Mouse (Mus musculus) embryonic facial prominence, embryonic 12.5 days (tissue): Measurements from ENCODE around the gene Pgap3. TPM values are rescaled to one million over a fixed set of nuclear protein-coding genes. Genes with fewer than 3 reads are reported as not detected.
A peak's percentile ranks its signal among the peaks of the same experiment; 100 is the strongest.

Source experiments
- ATAC-seq: fragments of 200-750 bp; cut with Nextera tagmentation; 2 replicates; pipeline ENCODE4 v1.8.0; 2017; ENCODE audit not compliant: insufficient number of reproducible peaks, insufficient read depth, low FRiP score, low TSS enrichment
- H3K27ac ChIP-seq: fragments of 300-500 bp; sonication (generic); 2 replicates; pipeline ENCODE4 v1.5.1; 2016; ENCODE audit warnings: mild to moderate bottlenecking
- H3K27me3 ChIP-seq: fragments of 300-500 bp; sonication (generic); 2 replicates; pipeline ENCODE4 v1.6.1; 2016; ENCODE audit warnings: mild to moderate bottlenecking, moderate library complexity
- H3K36me3 ChIP-seq: fragments of 300-500 bp; sonication (generic); 2 replicates; pipeline ENCODE4 v1.6.1; 2016; ENCODE audit warnings: mild to moderate bottlenecking
- H3K4me1 ChIP-seq: fragments of 300-500 bp; sonication (generic); 2 replicates; pipeline ENCODE4 v1.6.1; 2016
- H3K4me2 ChIP-seq: fragments of 300-500 bp; sonication (generic); replicated peaks from 2 replicates; pipeline ENCODE4 v1.6.1; 2016; ENCODE audit warnings: mild to moderate bottlenecking, moderate library complexity
- H3K4me3 ChIP-seq: fragments of 300-500 bp; sonication (generic); 2 replicates; pipeline ENCODE4 v1.5.1; 2016; ENCODE audit warnings: mild to moderate bottlenecking
- H3K9ac ChIP-seq: fragments of 300-500 bp; sonication (generic); 2 replicates; pipeline ENCODE4 v1.6.1; 2016; ENCODE audit warnings: mild to moderate bottlenecking, moderate library complexity
- H3K9me3 ChIP-seq: fragments of 300-500 bp; sonication (generic); 2 replicates; pipeline ENCODE4 v1.6.1; 2016; ENCODE audit warnings: mild to moderate bottlenecking, moderate library complexity
- WGBS: fragments of 180-500 bp; shearing (Covaris S2); methylation state at CpG from one replicate; pipeline ENCODE4 v1.1.7; 2016; 5-methylcytosine and 5-hydroxymethylcytosine counted together
- polyA plus RNA-seq: library from polyadenylated mRNA; unstranded; fragments of >200 nt; fragmentation: Nextera tagmentation; extraction: Ambion mirVana; gene quantifications from 2 replicates; pipeline ENCODE4 v1.2.1, GENCODE M21; 2016

Gene Pgap3
- polyA plus RNA-seq, 1 experiment from 2014 or later: 9.8 TPM

DNA sequence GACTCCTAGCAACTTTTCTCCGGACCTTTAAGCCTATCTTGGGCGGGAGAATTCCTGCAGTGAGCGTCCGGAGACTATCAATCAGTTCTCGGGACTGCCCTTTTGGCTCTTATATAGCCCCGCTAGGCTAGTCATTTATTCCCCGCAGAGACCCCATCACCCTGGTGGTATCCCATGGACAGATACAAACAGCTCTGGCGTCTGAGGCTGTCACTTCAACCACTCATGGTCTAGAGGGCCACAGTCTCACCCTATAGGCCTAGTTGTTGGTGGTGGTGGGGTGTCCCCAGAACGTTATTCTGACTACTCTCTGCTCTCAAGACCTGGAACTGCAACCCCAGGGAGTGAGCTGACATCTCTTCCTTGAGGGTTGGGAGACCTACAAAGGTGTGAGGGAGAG, 51.0 kb downstream of the Pgap3 start:
- Histone ChIP-seq H3K27ac (no peak overlapping the region), H3K4me3 (peak overlapping the region; percentile 44), H3K27me3 (peaks cover 96% of the 10 kb centered on the region), H3K4me2 (peak overlapping the region; percentile 72), H3K9ac (no peak overlapping the region), H3K9me3 (no peaks in the 10 kb centered on the region), H3K4me1 (peaks cover 15% of the 10 kb centered on the region), H3K36me3 (no peaks in the 10 kb centered on the region)
- 3% methylated on average over 9 of the region's 9 CpGs for WGBS
- no peak for ATAC-seq

- Histone ChIP-seq H3K36me3 (no peaks in the 10 kb centered on the region), H3K9me3 (no peaks in the 10 kb centered on the region), H3K4me2 (peak within 1 kb of the TSS; percentile 72), H3K27me3 (peaks cover 94% of the 10 kb centered on the region), H3K27ac (no peak within 1 kb of the TSS), H3K9ac (peak within 1 kb of the TSS; percentile 53), H3K4me3 (peak within 1 kb of the TSS; percentile 44), H3K4me1 (peaks cover 15% of the 10 kb centered on the region)
- ATAC-seq: no peak
- under 1% methylated on average over 55 of the region's 55 CpGs for WGBS
Measured at GRCm38 (mm10) chr11:98348083-98348961, 52.0 kb downstream of the Pgap3 start, which contains the start of gene Ppp1r1b. Ppp1r1b (plus strand) TSS chr11:98348404.

- Histone ChIP-seq H3K9ac (no peak overlapping the region; the same call in 1 of the 2 replicates), H3K36me3 (no peaks in the 10 kb centered on the region), H3K9me3 (no peaks in the 10 kb centered on the region), H3K4me1 (peaks cover 15% of the 10 kb centered on the region), H3K27me3 (peaks cover 86% of the 10 kb centered on the region), H3K4me2 (peak overlapping the region; percentile 72; the same call in 1 of the 2 replicates), H3K27ac (no peak overlapping the region), H3K4me3 (no peak overlapping the region)
- no peak for ATAC-seq
- WGBS: 6% methylated on average over 10 of the region's 12 CpGs
Measured at GRCm38 (mm10) chr11:98347385-98348082, 52.8 kb downstream of the Pgap3 start.

DNA sequence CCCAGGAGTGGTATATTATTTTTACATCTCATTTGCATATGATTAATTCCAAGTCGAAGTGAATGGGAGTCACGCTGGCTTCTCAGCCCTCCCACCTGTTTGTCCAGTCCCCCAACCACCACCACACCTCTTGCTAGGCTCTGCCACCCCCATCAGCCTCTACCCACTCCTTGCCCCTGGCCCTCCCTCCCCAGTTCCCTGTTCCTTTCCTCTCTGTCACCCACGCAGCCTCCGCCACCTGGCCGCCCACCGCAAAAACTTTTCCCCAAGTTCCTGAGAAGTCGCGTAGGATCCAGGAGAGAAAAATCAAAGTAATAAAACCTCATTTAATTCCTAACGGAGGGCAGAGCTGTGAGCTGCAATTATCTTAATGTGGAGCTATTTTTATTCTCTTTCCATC, 54.1 kb downstream of the Pgap3 start:
- Histone ChIP-seq H3K36me3 (no peaks in the 10 kb centered on the region), H3K9ac (no peak overlapping the region), H3K27ac (no peak overlapping the region), H3K4me3 (no peak overlapping the region), H3K4me2 (no peak overlapping the region), H3K4me1 (peaks cover 22% of the 10 kb centered on the region), H3K9me3 (no peaks in the 10 kb centered on the region), H3K27me3 (peaks cover 86% of the 10 kb centered on the region)
- ATAC-seq: no peak
- WGBS: 11% methylated on average over 9 of the region's 9 CpGs

- H3K27me3 ChIP-seq: peaks cover 84% of the 10 kb centered on the region
- peak overlapping the region; percentile 30 for H3K4me2 ChIP-seq
- no peak overlapping the region for H3K27ac ChIP-seq
- H3K4me1 ChIP-seq: peaks cover 22% of the 10 kb centered on the region
- H3K4me3 ChIP-seq: peak overlapping the region; percentile 9; the same call in 1 of the 2 replicates
- H3K9me3 ChIP-seq: no peaks in the 10 kb centered on the region
- H3K9ac ChIP-seq: no peak overlapping the region
- ATAC-seq: no peak
- 4% methylated on average over 14 of the region's 14 CpGs for WGBS
- no peaks in the 10 kb centered on the region for H3K36me3 ChIP-seq
Measured at GRCm38 (mm10) chr11:98345253-98345652, 55.0 kb downstream of the Pgap3 start.

DNA sequence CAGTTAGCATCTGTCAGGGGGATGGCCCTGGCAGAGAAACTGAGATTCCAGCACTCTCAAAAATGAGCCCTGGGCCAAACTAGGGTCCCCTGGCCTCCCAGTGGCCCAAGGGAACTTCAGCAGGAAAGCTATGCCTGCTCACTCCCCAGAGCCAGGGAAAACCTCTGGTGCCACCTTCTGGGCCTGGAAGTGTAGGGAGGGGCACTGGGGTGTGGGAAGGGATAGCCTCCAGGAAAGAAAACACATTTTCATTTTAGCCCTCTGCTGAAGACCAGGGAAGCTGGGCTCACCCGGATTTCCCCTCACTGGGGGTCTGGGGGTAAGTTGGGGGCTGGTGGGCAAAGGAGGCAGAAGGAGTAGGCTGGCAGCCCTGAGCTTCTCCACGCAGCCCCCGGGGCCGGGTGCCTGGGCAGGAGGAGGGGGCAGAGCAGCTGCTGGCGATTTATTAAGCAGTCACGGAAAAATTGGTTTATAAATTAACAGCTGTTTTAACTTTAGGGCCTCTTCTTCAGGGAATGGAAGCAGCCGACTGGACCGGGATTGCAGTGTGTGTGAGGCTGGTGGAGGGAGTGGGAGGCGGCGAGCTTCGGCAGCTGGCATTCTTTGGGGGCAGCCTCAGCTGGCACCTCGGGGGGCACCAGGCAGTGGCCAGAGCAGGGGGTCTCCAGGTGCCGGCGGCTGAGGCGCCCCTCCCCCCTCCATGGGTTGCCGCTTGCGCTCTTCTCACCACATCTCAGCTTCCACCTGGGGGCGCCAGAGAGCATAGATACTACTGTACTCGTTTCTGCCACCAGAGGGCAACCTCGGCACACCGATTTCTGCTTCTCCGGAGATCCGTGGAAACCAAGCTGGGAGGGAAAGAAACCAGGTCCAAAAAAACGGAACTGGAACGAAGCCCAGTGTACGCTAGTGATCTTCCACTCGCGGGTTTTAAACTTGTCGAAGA, 58.0 kb downstream of the Pgap3 start:
- H3K9ac ChIP-seq: no peak overlapping the region
- peaks cover 17% of the 10 kb centered on the region for H3K4me1 ChIP-seq
- no peak overlapping the region for H3K27ac ChIP-seq
- H3K27me3 ChIP-seq: peaks cover 84% of the 10 kb centered on the region
- no peaks in the 10 kb centered on the region for H3K36me3 ChIP-seq
- ATAC-seq: peak; percentile 39; the same call in 1 of the 2 replicates
- no peaks in the 10 kb centered on the region for H3K9me3 ChIP-seq
- peak overlapping the region; percentile 22; the same call in 1 of the 2 replicates for H3K4me3 ChIP-seq
- WGBS: 1% methylated on average over 28 of the region's 29 CpGs
- H3K4me2 ChIP-seq: peak overlapping the region; percentile 49

DNA sequence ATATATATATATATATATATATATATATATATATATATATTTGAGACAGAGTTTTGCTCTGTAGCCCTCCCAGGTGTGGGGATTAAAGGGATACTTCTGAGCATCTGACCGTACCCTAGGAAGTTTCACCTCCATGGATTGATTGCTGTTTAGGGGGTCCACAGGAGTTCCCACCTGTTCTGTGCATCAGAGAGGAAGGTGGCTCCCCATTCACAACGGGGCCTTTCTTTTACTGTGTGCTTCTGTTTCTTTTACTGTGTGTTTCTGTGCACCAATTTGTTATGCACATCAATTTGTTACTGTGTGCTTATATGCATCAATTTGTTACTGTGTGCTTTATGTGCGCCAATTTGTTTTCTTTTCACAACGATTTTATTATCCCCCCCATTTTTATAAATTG, 59.1 kb downstream of the Pgap3 start:
- ATAC-seq: no peak
- Histone ChIP-seq H3K36me3 (no peaks in the 10 kb centered on the region), H3K4me3 (no peak overlapping the region), H3K9me3 (no peaks in the 10 kb centered on the region), H3K27me3 (peaks cover 84% of the 10 kb centered on the region), H3K4me1 (peaks cover 17% of the 10 kb centered on the region), H3K9ac (no peak overlapping the region), H3K27ac (no peak overlapping the region), H3K4me2 (no peak overlapping the region)
- 55% methylated on average over 4 of the region's 4 CpGs for WGBS

GRCm38 (mm10) chr11:98340597-98340996, 59.7 kb downstream of the Pgap3 start:
- H3K9me3 ChIP-seq: no peaks in the 10 kb centered on the region
- H3K27me3 ChIP-seq: peaks cover 84% of the 10 kb centered on the region
- ATAC-seq: no peak
- H3K27ac ChIP-seq: no peak overlapping the region
- H3K9ac ChIP-seq: no peak overlapping the region
- no peak overlapping the region for H3K4me3 ChIP-seq
- H3K36me3 ChIP-seq: no peaks in the 10 kb centered on the region
- H3K4me1 ChIP-seq: peaks cover 17% of the 10 kb centered on the region
- WGBS: 4% methylated on average over 4 of the region's 4 CpGs
- no peak overlapping the region for H3K4me2 ChIP-seq

GRCm38 (mm10) chr11:98339679-98340287, 60.5 kb downstream of the Pgap3 start:
- Histone ChIP-seq H3K4me1 (peaks cover 17% of the 10 kb centered on the region), H3K4me2 (peak overlapping the region; percentile 91), H3K27me3 (peaks cover 87% of the 10 kb centered on the region), H3K36me3 (no peaks in the 10 kb centered on the region), H3K9me3 (no peaks in the 10 kb centered on the region), H3K9ac (0 out of 2 replicates have a peak overlapping the region, but pooled peaks have one; percentile 27), H3K27ac (no peak overlapping the region), H3K4me3 (no peak overlapping the region)
- no peak for ATAC-seq
- 8% methylated on average over 11 of the region's 11 CpGs for WGBS

DNA sequence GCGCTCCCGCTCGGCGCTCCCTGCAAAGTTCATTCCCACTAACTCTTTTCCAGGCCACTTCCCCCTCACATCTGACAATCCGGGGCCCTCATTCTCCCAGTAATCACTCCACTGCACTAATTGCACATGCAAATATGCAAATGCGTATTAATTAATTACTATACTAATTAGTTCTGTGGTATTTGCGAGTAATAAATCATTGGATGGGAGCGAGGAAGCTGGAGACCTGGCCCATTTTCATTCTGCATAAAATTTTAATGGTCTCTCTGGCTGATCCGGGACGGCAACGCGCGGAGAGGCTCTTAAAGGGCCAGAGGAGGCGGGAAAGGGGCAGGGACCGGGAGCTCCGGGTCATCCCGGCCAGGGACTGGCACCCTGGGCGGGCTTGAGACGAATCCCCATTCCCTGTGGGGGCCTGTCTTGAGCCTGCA, 61.2 kb downstream of the Pgap3 start:
- Histone ChIP-seq H3K4me2 (peak overlapping the region; percentile 91), H3K9ac (peak overlapping the region; percentile 27; the same call in 1 of the 2 replicates), H3K36me3 (no peaks in the 10 kb centered on the region), H3K4me3 (peak overlapping the region; percentile 45), H3K4me1 (peaks cover 23% of the 10 kb centered on the region), H3K9me3 (no peaks in the 10 kb centered on the region), H3K27me3 (peaks cover 88% of the 10 kb centered on the region), H3K27ac (no peak overlapping the region)
- ATAC-seq: no peak
- WGBS: under 1% methylated on average over 19 of the region's 19 CpGs
